Mouse (Mus musculus) spleen, adult 10 weeks (tissue): ENCODE results near the gene 1810009J06Rik. TPM values are rescaled to one million over a fixed set of nuclear protein-coding genes. Genes with fewer than 3 reads are reported as not detected.

ENCODE experiments used
- polyA plus RNA-seq: library from polyadenylated mRNA; stranded (reverse); fragments of 350-450 nt; fragmentation: Illumina TruSeq; extraction: RNeasy Lipid Tissue Mini Kit (QIAGEN cat#74804); gene quantifications from one replicate; pipeline ENCODE4 v1.2.3, GENCODE M21; 2015; ENCODE audit warnings: low replicate concordance; ENCODE audit not compliant: insufficient read depth

Gene 1810009J06Rik
- not detected for polyA plus RNA-seq

DNA sequence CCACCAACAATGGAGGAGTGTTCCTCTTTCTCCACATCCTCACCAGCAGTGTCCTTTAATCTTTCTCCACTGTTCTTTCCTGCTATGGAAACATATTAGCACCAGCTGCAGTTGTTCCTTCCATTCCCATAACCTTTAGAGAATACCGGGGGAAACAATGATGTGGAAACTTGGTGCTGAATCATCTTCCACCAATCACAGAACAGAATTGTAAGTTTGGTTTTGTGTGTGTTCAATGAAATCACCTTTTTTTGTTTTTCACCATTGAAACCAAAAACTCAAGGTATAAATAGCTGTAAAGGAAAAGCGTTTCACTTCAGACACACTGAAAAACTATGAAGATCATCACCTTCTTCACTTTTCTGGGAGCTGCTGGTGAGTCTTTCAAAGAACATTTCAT lies at the start of gene 1810009J06Rik:
Gene 1810009J06Rik (plus strand): TSS at position 301 of the 400 bp plus-strand sequence.

DNA sequence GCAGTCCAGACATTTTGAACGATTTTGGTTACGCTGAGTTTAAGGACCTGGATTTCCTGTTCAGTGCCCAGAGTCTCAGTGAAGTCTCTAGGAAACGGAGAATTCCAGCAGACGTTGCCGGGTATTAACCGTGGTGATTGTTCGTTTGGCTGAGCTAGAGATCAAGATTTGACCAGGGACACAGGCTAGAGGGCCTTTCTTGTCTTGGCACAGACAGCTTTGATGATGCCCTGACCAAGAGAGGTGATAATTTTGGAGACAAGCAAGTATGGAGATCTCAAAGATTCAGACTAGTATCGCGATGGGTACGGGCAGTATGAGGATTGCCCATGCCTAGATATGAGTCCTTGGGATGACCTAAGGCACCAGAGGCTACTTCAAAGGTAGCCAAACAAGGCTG lies 24.1 kb upstream of the 1810009J06Rik start, which contains the start of gene 1700074P13Rik:
Gene 1700074P13Rik (minus strand): TSS at position 101 of the 400 bp plus-strand sequence.

DNA sequence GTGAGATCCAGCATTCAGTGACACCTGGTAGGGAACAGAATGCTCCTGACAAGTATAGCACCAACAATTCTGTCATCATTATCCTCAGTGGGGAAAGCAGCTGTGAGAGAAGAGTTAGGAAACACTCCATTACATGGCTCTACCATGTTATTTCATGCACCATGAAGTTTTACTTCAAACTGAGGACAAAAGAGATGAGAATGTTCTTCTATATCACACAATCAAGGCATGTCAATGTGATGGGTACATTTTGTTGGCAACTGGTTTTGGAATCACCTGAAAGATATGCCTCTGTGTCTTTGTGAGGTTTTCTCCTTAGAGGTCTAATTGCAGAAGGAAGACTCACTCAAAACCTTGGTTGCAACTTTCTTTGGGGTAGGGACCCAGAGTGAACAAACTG lies 12.8 kb upstream of the 1810009J06Rik start, which contains the start of gene Gm4744:
Gene Gm4744 (minus strand): TSS at position 101 of the 400 bp plus-strand sequence.

DNA sequence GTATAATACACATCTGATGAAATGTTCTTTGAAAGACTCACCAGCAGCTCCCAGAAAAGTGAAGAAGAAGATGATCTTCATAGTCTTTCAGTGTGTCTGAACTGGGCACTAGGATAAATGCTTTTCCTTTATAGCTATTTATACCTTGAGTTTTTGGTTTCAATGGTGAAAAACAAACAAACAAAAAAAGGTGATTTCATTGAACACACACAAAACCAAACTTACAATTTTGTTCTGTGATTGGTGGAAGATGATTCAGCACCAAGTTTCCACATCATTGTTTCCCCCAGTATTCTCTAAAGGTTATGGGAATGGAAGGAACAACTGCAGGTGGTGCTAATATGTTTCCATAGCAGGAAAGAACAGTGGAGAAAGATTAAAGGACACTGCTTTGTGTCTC lies 34.8 kb downstream of the 1810009J06Rik start, which contains the start of gene Gm2663:
Gene Gm2663 (minus strand): TSS at position 101 of the 400 bp plus-strand sequence.

Other genes starting within 250 kb of the 1810009J06Rik start
- not detected for gene Moxd2, start 77.3 kb upstream of the 1810009J06Rik start, polyA plus RNA-seq
- gene Prss58, start 64.4 kb upstream of the 1810009J06Rik start, polyA plus RNA-seq, result not detected
- not detected for gene 1700074P13Rik, start 24.2 kb upstream of the 1810009J06Rik start, polyA plus RNA-seq
- gene Gm4744, start 12.9 kb upstream of the 1810009J06Rik start, polyA plus RNA-seq, result not detected
- 0.30 TPM for gene Gm2663, start 34.7 kb downstream of the 1810009J06Rik start, polyA plus RNA-seq
- gene 2210010C04Rik, start 70.8 kb downstream of the 1810009J06Rik start, polyA plus RNA-seq, result 7.0 TPM